Mouse (Mus musculus): ENCODE results near the gene Mrps18a. TPM values are rescaled to one million over a fixed set of nuclear protein-coding genes. Genes with fewer than 3 reads are reported as not detected.

Gene Mrps18a
- polyA plus RNA-seq, 1 experiment: 9.7 TPM

GRCm38 (mm10) chr17:46075551-46076259 is 35.1 kb upstream of the Mrps18a start:
- no peaks in the 10 kb centered on the region for H3K36me3 ChIP-seq (ENCODE audit: control insufficient read depth)
- H3K9me3 ChIP-seq (ENCODE audit: control insufficient read depth, low read length): peaks cover 4% of the 10 kb centered on the region
- H3K27me3 ChIP-seq (ENCODE audit: control insufficient read depth): 0 out of 2 replicates have a peak, but pooled peaks cover 3% of the 10 kb centered on the region
- no peak overlapping the region for H3K4me3 ChIP-seq (replicated peaks)
- H3K4me1 ChIP-seq (ENCODE audit: control insufficient read depth): peaks cover 4% of the 10 kb centered on the region
- TF ChIP-seq TAL1 (IDR thresholded peaks at IDR 0.05; ENCODE audit: low read length) (no peak), GATA1 (IDR thresholded peaks at IDR 0.05; ENCODE audit: low read length) (no peak)

- no peaks in the 10 kb centered on the region for H3K36me3 ChIP-seq (ENCODE audit: control insufficient read depth)
- no peak for TF ChIP-seq GATA1 (IDR thresholded peaks at IDR 0.05; ENCODE audit: low read length)
- no peak for TF ChIP-seq TAL1 (IDR thresholded peaks at IDR 0.05; ENCODE audit: low read length)
- no peak overlapping the region for H3K4me3 ChIP-seq (replicated peaks)
- H3K4me1 ChIP-seq (ENCODE audit: control insufficient read depth): peaks cover 4% of the 10 kb centered on the region
- 0 out of 2 replicates have a peak, but pooled peaks cover 3% of the 10 kb centered on the region for H3K27me3 ChIP-seq (ENCODE audit: control insufficient read depth)
- peaks cover 4% of the 10 kb centered on the region for H3K9me3 ChIP-seq (ENCODE audit: control insufficient read depth, low read length)
Measured at GRCm38 (mm10) chr17:46076260-46076551, 34.6 kb upstream of the Mrps18a start.

GRCm38 (mm10) chr17:46077921-46078534 is 32.8 kb upstream of the Mrps18a start:
- Histone ChIP-seq H3K27me3 (ENCODE audit: control insufficient read depth) (0 out of 2 replicates have a peak, but pooled peaks cover 3% of the 10 kb centered on the region), H3K9me3 (ENCODE audit: control insufficient read depth, low read length) (peaks cover 4% of the 10 kb centered on the region), H3K4me1 (ENCODE audit: control insufficient read depth) (peaks cover 4% of the 10 kb centered on the region), H3K4me3 (replicated peaks) (no peak overlapping the region), H3K36me3 (ENCODE audit: control insufficient read depth) (no peaks in the 10 kb centered on the region)
- TF ChIP-seq GATA1 (IDR thresholded peaks at IDR 0.05; ENCODE audit: low read length): no peak
- TF ChIP-seq TAL1 (IDR thresholded peaks at IDR 0.05; ENCODE audit: low read length): no peak

GRCm38 (mm10) chr17:46079037-46079436 is 31.7 kb upstream of the Mrps18a start:
- TF ChIP-seq GATA1 (IDR thresholded peaks at IDR 0.05; ENCODE audit: low read length): no peak
- TF ChIP-seq TAL1 (IDR thresholded peaks at IDR 0.05; ENCODE audit: low read length): no peak
- Histone ChIP-seq H3K36me3 (ENCODE audit: control insufficient read depth) (no peaks in the 10 kb centered on the region), H3K4me3 (replicated peaks) (no peak overlapping the region), H3K4me1 (ENCODE audit: control insufficient read depth) (no peaks in the 10 kb centered on the region), H3K9me3 (ENCODE audit: control insufficient read depth, low read length) (peaks cover 4% of the 10 kb centered on the region), H3K27me3 (ENCODE audit: control insufficient read depth) (no peaks in the 10 kb centered on the region)

GRCm38 (mm10) chr17:46080388-46080787 is 30.4 kb upstream of the Mrps18a start:
- H3K9me3 ChIP-seq (ENCODE audit: control insufficient read depth, low read length): peaks cover 4% of the 10 kb centered on the region
- no peaks in the 10 kb centered on the region for H3K36me3 ChIP-seq (ENCODE audit: control insufficient read depth)
- H3K4me3 ChIP-seq (replicated peaks): no peak overlapping the region
- no peaks in the 10 kb centered on the region for H3K27me3 ChIP-seq (ENCODE audit: control insufficient read depth)
- H3K4me1 ChIP-seq (ENCODE audit: control insufficient read depth): no peaks in the 10 kb centered on the region
- TF ChIP-seq TAL1 (IDR thresholded peaks at IDR 0.05; ENCODE audit: low read length) (no peak), GATA1 (IDR thresholded peaks at IDR 0.05; ENCODE audit: low read length) (no peak)

- TF ChIP-seq TAL1 (IDR thresholded peaks at IDR 0.05; ENCODE audit: low read length): no peak
- TF ChIP-seq GATA1 (IDR thresholded peaks at IDR 0.05; ENCODE audit: low read length): no peak
- H3K36me3 ChIP-seq (ENCODE audit: control insufficient read depth): no peaks in the 10 kb centered on the region
- peaks cover 4% of the 10 kb centered on the region for H3K9me3 ChIP-seq (ENCODE audit: control insufficient read depth, low read length)
- H3K27me3 ChIP-seq (ENCODE audit: control insufficient read depth): no peaks in the 10 kb centered on the region
- H3K4me1 ChIP-seq (ENCODE audit: control insufficient read depth): no peaks in the 10 kb centered on the region
- H3K4me3 ChIP-seq (replicated peaks): no peak overlapping the region
Measured at GRCm38 (mm10) chr17:46081042-46081441, 29.7 kb upstream of the Mrps18a start.

GRCm38 (mm10) chr17:46081657-46082056 is 29.1 kb upstream of the Mrps18a start:
- Histone ChIP-seq H3K9me3 (ENCODE audit: control insufficient read depth, low read length) (peaks cover 4% of the 10 kb centered on the region), H3K4me1 (ENCODE audit: control insufficient read depth) (no peaks in the 10 kb centered on the region), H3K27me3 (ENCODE audit: control insufficient read depth) (no peaks in the 10 kb centered on the region), H3K4me3 (replicated peaks) (no peak overlapping the region), H3K36me3 (ENCODE audit: control insufficient read depth) (no peaks in the 10 kb centered on the region)
- no peak for TF ChIP-seq TAL1 (IDR thresholded peaks at IDR 0.05; ENCODE audit: low read length)
- no peak for TF ChIP-seq GATA1 (IDR thresholded peaks at IDR 0.05; ENCODE audit: low read length)

GRCm38 (mm10) chr17:46083381-46083780 is 27.4 kb upstream of the Mrps18a start:
- no peaks in the 10 kb centered on the region for H3K4me1 ChIP-seq (ENCODE audit: control insufficient read depth)
- TF ChIP-seq GATA1 (IDR thresholded peaks at IDR 0.05; ENCODE audit: low read length) (no peak), TAL1 (IDR thresholded peaks at IDR 0.05; ENCODE audit: low read length) (no peak)
- H3K36me3 ChIP-seq (ENCODE audit: control insufficient read depth): no peaks in the 10 kb centered on the region
- H3K9me3 ChIP-seq (ENCODE audit: control insufficient read depth, low read length): peaks cover 4% of the 10 kb centered on the region
- H3K27me3 ChIP-seq (ENCODE audit: control insufficient read depth): no peaks in the 10 kb centered on the region
- no peak overlapping the region for H3K4me3 ChIP-seq (replicated peaks)

GRCm38 (mm10) chr17:46084091-46084501 is 26.7 kb upstream of the Mrps18a start:
- H3K27me3 ChIP-seq (ENCODE audit: control insufficient read depth): no peaks in the 10 kb centered on the region
- no peaks in the 10 kb centered on the region for H3K36me3 ChIP-seq (ENCODE audit: control insufficient read depth)
- TF ChIP-seq GATA1 (IDR thresholded peaks at IDR 0.05; ENCODE audit: low read length) (no peak), TAL1 (IDR thresholded peaks at IDR 0.05; ENCODE audit: low read length) (no peak)
- peaks cover under 1% of the 10 kb centered on the region for H3K9me3 ChIP-seq (ENCODE audit: control insufficient read depth, low read length)
- H3K4me1 ChIP-seq (ENCODE audit: control insufficient read depth): no peaks in the 10 kb centered on the region
- no peak overlapping the region for H3K4me3 ChIP-seq (replicated peaks)
